Mouse (Mus musculus) limb, embryonic 14.5 days (tissue): ENCODE data around the gene Alg5. TPM values are rescaled to one million over a fixed set of nuclear protein-coding genes. Genes with fewer than 3 reads are reported as not detected.
A peak's percentile ranks its signal among the peaks of the same experiment; 100 is the strongest.

Experiments used
- ATAC-seq: fragments of 200-750 bp; cut with Nextera tagmentation; 2 replicates; pipeline ENCODE4 v1.8.0; 2017; ENCODE audit warnings: low read depth, moderate number of reproducible peaks, moderate TSS enrichment; ENCODE audit not compliant: low FRiP score
- DNase-seq: peaks from one replicate; pipeline ENCODE4 v3.0.0-alpha.2; 2015; ENCODE audit warnings: low spot score
- H3K27ac ChIP-seq: fragments of 300-500 bp; sonication (generic); replicated peaks from 2 replicates; pipeline ENCODE4 v1.5.1; 2014; ENCODE audit warnings: low read depth, mild to moderate bottlenecking, low read length, moderate library complexity, mixed read lengths
- H3K27me3 ChIP-seq: fragments of 300-500 bp; sonication (generic); 2 replicates; pipeline ENCODE4 v1.6.1; 2014; ENCODE audit warnings: low read length, mixed read lengths; ENCODE audit not compliant: control insufficient read depth, insufficient read depth
- H3K36me3 ChIP-seq: fragments of 300-500 bp; sonication (generic); 2 replicates; pipeline ENCODE4 v1.6.1; 2014; ENCODE audit warnings: mild to moderate bottlenecking, low read length, moderate library complexity, mixed read lengths; ENCODE audit not compliant: control insufficient read depth, insufficient read depth
- H3K4me1 ChIP-seq: fragments of 300-500 bp; sonication (generic); 2 replicates; pipeline ENCODE4 v1.6.1; 2014; ENCODE audit warnings: antibody characterized with exemption, low read length, mixed read lengths; ENCODE audit not compliant: control insufficient read depth, insufficient read depth
- H3K4me2 ChIP-seq: fragments of 300-500 bp; sonication (generic); replicated peaks from 2 replicates; pipeline ENCODE4 v1.6.1; 2014; ENCODE audit warnings: low read depth, mild to moderate bottlenecking, low read length, moderate library complexity; ENCODE audit not compliant: severe bottlenecking
- H3K4me3 ChIP-seq: fragments of 300-500 bp; sonication (generic); replicated peaks from 2 replicates; pipeline ENCODE4 v1.5.1; 2014; ENCODE audit warnings: low read length
- H3K9ac ChIP-seq: fragments of 300-500 bp; sonication (generic); 2 replicates; pipeline ENCODE4 v1.6.1; 2014; ENCODE audit warnings: mild to moderate bottlenecking, low read depth, low read length, moderate library complexity; ENCODE audit not compliant: severe bottlenecking
- H3K9me3 ChIP-seq: fragments of 300-500 bp; sonication (generic); 2 replicates; pipeline ENCODE4 v1.6.1; 2016; ENCODE audit warnings: low read length; ENCODE audit not compliant: control insufficient read depth
- POLR2A ChIP-seq: fragments of 200-500 bp; IDR thresholded peaks from 2 replicates; pipeline ENCODE4 v1.8.0; 2012; ENCODE audit warnings: inconsistent platforms, mild to moderate bottlenecking, moderate library complexity, borderline replicate concordance; ENCODE audit not compliant: insufficient read depth, insufficient read length; ENCODE audit errors: extremely low read depth
- WGBS: fragments of 180-500 bp; shearing (Covaris S2); extraction: QIAGEN DNeasy Blood & Tissue Kit; methylation state at CpG from one replicate; pipeline ENCODE4 v1.1.7; 2014; 5-methylcytosine and 5-hydroxymethylcytosine counted together
- polyA plus RNA-seq, 2 experiments: library from polyadenylated mRNA; depleted of rRNA in 1 of 2; stranded (reverse) in 1 of 2; unstranded in 1 of 2; fragments of >200 nt; fragmentation: Nextera tagmentation in 1 of 2; extraction: Ambion mirVana in 1 of 2; gene quantifications; 2 replicates each; pipeline versions ENCODE4 v1.2.1 to v1.2.3; 2012 to 2014

Alg5 gene
- polyA plus RNA-seq (2012; rRNA removed) (33.7 and 43.0 TPM in 2 replicates), polyA plus RNA-seq (2014; fragmentation: Nextera tagmentation; extraction: Ambion mirVana) (63.8 and 67.5 TPM in 2 replicates)

DNA sequence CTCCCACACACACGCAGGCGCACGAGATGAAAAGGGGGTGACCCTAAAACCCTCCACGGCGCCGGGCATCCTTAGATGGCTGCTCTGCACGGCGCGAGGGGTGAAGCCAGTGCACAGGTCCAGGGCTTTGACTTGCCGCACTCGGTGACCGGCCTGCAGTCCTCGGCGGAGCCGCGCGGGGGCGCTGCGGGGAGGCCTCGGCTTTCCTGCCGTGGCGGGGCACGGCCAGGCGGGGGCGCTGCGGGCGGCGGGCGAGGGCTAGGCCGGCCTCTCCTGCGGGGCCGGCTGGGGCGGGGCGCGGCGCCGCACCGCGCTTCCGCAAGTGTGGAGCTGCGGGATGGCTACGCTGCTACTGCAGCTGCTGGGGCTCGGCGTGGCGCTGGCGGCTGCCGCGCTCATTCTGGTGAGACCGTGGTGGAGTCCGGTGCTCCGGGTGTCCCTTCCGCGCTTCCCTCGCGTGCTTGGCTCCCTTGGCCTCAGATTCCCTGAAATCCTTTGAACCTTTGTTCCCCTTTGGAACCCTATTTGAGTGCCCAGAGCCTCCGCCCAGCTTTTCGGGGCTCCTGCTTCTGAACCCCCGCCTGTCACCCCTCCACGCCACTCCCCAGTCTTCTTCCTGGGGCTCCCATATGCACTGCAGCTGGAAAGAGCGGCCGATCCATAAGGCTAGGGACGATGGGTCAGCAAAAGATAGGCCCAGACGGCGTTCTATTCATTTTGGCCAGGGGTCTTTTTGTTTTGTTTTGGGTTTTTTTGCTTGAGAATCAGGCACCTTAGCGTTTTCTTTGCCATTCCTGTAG, at the start of gene Alg5, which contains the start of gene Exosc8:
TSS of gene Alg5 (plus strand) at position 293 of the 800 bp plus-strand sequence.
TSS of gene Exosc8 (minus strand) at position 147 of the 800 bp plus-strand sequence.
- under 1% methylated on average over 45 of the region's 65 CpGs for WGBS
- Histone ChIP-seq H3K4me2 (peak within 1 kb of the TSS; percentile 85), H3K9ac (peak within 1 kb of the TSS; percentile 95), H3K9me3 (no peaks in the 10 kb centered on the region), H3K27me3 (no peaks in the 10 kb centered on the region), H3K27ac (peak within 1 kb of the TSS; percentile 95), H3K36me3 (peaks cover 38% of the 10 kb centered on the region), H3K4me1 (0 out of 2 replicates have a peak, but pooled peaks cover 3% of the 10 kb centered on the region), H3K4me3 (peak within 1 kb of the TSS; percentile 96)
- ATAC-seq (peak; percentile 87), DNase-seq (peak; percentile 56)
- TF ChIP-seq POLR2A, result peak; percentile 86; the same call in 1 of the 2 replicates

DNA sequence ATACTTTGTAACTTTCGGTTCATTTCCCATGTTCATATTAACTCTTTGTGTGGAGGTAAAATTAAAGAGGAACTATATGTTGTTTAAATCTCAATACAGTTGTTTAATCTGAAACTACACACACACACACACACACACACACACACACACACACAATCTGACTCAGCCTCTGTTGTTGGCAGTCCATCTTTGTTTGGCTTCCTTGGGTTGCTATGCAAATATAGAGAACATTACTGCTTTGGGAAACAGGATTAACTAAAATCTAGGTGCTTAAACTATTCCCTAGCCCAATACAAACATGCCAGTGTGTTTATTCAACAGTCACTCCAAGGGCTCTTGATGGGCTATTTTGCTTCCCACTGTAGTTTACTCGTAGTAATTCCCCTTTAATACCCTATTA, 48.1 kb upstream of the Alg5 start:
- ATAC-seq (no peak), DNase-seq (no peak)
- Histone ChIP-seq H3K4me3 (no peak overlapping the region), H3K9ac (no peak overlapping the region), H3K4me1 (0 out of 2 replicates have a peak, but pooled peaks cover 3% of the 10 kb centered on the region), H3K4me2 (no peak overlapping the region), H3K36me3 (no peaks in the 10 kb centered on the region), H3K9me3 (no peaks in the 10 kb centered on the region), H3K27me3 (no peaks in the 10 kb centered on the region), H3K27ac (no peak overlapping the region)
- TF ChIP-seq POLR2A, result no peak
- WGBS, result 43% methylated on average over 2 of the region's 2 CpGs

DNA sequence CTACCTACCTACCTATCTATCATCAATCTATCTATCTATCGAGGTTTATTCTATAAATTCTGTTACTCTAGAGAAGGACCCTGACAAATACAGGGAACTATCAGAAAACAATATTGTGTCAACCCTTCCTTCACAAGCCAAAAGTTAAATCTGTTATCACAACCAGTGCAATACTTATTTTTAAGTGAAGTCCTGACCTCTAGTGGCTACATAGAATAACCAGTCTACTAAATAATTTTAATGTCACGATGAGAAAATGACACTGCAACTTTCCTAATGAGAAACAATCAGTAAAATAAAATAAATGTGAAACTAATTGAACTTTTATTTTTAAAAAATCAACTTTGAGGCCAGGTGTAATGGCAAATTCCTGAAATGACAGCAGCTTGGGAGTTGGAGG, 46.2 kb upstream of the Alg5 start:
- no peak for ATAC-seq
- Histone ChIP-seq H3K9ac (no peak overlapping the region), H3K4me2 (no peak overlapping the region), H3K9me3 (no peaks in the 10 kb centered on the region), H3K4me1 (0 out of 2 replicates have a peak, but pooled peaks cover 3% of the 10 kb centered on the region), H3K36me3 (no peaks in the 10 kb centered on the region), H3K4me3 (no peak overlapping the region), H3K27ac (no peak overlapping the region), H3K27me3 (no peaks in the 10 kb centered on the region)
- TF ChIP-seq POLR2A, result no peak
- WGBS, result 48% methylated on average over 2 of the region's 2 CpGs
- peak; percentile 71 for DNase-seq

DNA sequence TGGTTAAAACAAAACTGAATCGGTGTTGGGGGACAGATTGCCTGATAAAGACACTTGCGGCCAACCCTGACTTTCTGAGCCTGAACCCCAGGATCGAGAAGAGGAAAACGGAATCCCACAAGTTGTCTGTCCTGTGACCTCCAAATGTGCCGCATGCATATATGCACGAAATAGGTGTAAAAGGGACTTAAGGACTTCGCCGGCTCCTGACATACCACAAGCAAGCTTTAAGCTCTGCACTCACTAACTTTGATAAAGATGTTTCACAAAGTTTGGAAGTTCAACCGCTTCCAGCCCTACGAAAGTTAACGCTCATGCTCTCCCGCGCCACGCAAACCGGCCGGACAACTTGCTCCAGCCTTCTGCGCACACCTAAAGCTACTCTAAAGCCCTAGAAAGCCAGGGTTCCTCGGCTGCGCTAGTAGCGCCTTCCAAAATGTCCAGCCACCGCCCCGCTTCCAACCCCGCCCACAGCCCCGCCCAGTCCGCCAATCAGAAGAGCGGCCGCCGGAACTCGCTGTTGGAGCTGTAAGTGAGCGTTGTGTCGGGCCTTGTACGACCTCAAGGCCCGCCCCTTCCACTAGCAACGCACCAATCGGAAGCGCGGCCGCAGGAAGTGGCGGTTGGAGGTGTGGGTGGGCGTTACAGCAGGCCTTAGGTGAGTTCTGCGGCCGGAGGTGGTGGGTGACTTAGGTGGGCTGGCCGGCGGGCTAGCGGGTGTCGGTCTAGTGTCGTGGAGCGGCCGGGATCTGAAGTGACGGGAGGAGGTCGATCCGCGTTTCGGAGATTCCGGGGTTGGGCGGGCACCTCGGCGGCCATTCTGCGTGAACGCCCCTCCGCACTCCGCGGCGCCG, 42.9 kb upstream of the Alg5 start, which contains the start of gene Supt20:
TSS of gene Supt20 (plus strand) at position 606 of the 854 bp plus-strand sequence.
- H3K36me3 ChIP-seq, result peaks cover 30% of the 10 kb centered on the region
- H3K4me3 ChIP-seq, result peak within 1 kb of the TSS; percentile 72

DNA sequence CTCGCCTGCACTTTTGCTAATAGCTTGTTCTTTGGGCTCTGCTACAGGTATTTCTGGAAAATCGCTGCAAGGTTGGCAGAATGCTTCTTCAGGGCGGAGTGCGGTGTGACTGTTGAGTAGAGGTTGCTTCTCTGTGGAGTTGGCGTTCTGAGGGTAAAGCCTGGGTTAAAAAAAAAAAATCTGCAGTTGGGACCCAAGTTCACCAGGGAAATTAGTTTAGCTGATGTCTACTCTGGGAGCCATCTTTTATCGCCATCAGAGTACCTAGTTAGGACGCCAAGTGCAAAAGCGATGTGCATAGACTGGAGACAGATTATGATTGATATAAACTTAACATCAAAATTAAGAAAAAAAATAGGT, 42.3 kb upstream of the Alg5 start:
- peak overlapping the region; percentile 72 for H3K4me3 ChIP-seq
- peaks cover 30% of the 10 kb centered on the region for H3K36me3 ChIP-seq
- 0 out of 2 replicates have a peak, but pooled peaks have one; percentile 0 for ATAC-seq
- no peak for TF ChIP-seq POLR2A
- no peaks in the 10 kb centered on the region for H3K9me3 ChIP-seq
- peak overlapping the region; percentile 44 for H3K4me2 ChIP-seq
- 0% methylated on average over 8 of the region's 8 CpGs for WGBS
- H3K9ac ChIP-seq, result peak overlapping the region; percentile 69
- no peaks in the 10 kb centered on the region for H3K27me3 ChIP-seq
- peak; percentile 38 for DNase-seq
- peak overlapping the region; percentile 90 for H3K27ac ChIP-seq
- H3K4me1 ChIP-seq, result peaks cover 9% of the 10 kb centered on the region; the same call in 1 of the 2 replicates

More for the DNA sequence above, 42.9 kb upstream of the Alg5 start, which contains the start of gene Supt20:
- 2% methylated on average over 59 of the region's 65 CpGs for WGBS
- Histone ChIP-seq H3K4me1 (peaks cover 9% of the 10 kb centered on the region; the same call in 1 of the 2 replicates), H3K9me3 (no peaks in the 10 kb centered on the region), H3K27ac (peak within 1 kb of the TSS; percentile 90), H3K27me3 (no peaks in the 10 kb centered on the region), H3K4me2 (peak within 1 kb of the TSS; percentile 76), H3K9ac (peak within 1 kb of the TSS; percentile 69)
- DNase-seq, result peak; percentile 98
- peak; percentile 98 for ATAC-seq
- TF ChIP-seq POLR2A, result peak; percentile 57; the same call in 1 of the 2 replicates
